Mouse (Mus musculus): ENCODE measurements around the gene Chrnd.

Chrnd gene

DNA sequence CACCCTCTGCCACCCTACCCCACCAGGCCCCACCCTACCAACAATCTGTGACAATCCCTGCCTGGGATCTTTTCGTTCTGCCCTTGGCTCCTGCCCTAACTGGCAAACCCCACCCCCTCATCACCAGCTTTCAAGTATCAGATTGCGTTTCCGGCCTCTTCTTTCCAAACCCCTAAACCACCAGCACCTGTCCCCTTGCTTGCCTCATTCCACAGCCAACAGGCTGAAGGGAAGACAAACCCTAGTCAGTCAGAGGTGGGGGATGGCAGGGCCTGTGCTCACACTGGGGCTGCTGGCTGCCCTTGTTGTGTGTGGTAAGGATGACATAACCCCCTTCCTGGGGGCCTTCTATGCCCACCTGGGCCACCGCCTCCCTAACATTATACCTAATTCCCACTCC, at the start of gene Chrnd:
TSS of gene Chrnd (plus strand) at position 179 of the 400 bp plus-strand sequence.
- DNase-seq (ENCODE audit: inconsistent age in 2 of 2, low spot score in 1 of 2), result no peak

GRCm38 (mm10) chr1:87141550-87141949, 48.9 kb upstream of the Chrnd start:
- no peak for DNase-seq (ENCODE audit: inconsistent age in 2 of 2, low spot score in 1 of 2)

GRCm38 (mm10) chr1:87142456-87142855, 48.0 kb upstream of the Chrnd start:
- DNase-seq (ENCODE audit: inconsistent age in 2 of 2, low spot score in 1 of 2), result peak; percentile 92 to 94

GRCm38 (mm10) chr1:87143141-87143540, 47.3 kb upstream of the Chrnd start:
- DNase-seq (ENCODE audit: inconsistent age in 2 of 2, low spot score in 1 of 2), result peak; percentile 80

DNA sequence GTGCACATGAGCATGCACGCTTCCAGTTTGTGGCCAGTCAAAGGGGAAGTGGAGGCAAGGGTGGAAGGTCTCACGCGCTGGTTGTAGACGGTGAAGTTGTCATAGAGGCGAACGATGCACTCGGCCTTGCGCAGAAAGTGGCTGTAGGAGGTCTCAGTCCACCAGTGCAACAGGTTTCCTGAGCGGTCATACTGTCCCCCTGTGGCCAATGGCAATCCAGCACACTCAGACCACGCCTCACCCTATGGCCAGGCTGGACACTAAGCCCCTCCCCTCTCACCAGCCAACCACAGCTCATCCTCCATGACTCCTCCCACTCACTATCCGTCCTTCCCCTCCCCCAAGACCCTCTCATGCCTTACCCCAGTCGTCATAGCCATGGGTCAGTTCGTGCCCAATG, 41.0 kb upstream of the Chrnd start:
- no peak for DNase-seq (ENCODE audit: inconsistent age in 2 of 2, low spot score in 1 of 2)

DNA sequence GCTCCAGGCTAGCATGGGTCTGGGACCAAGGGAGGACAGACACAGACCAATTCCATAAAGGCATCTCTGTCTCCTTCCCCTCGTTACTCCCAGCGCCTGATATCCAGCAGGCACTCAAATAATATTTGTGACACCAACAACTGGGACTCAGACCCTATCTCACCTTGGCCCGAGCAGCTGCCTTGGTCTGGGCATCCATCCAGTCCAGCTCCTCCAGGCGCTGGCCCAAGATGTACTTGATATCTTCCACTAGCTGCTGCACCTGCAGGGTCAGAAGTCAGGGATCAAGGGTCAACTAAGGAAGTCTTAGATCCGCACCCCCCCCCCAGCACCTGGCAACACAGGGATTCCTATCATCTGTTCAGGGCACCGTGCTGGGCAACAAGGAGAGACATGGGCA, 39.1 kb upstream of the Chrnd start:
- no peak for DNase-seq (ENCODE audit: inconsistent age in 2 of 2, low spot score in 1 of 2)

DNA sequence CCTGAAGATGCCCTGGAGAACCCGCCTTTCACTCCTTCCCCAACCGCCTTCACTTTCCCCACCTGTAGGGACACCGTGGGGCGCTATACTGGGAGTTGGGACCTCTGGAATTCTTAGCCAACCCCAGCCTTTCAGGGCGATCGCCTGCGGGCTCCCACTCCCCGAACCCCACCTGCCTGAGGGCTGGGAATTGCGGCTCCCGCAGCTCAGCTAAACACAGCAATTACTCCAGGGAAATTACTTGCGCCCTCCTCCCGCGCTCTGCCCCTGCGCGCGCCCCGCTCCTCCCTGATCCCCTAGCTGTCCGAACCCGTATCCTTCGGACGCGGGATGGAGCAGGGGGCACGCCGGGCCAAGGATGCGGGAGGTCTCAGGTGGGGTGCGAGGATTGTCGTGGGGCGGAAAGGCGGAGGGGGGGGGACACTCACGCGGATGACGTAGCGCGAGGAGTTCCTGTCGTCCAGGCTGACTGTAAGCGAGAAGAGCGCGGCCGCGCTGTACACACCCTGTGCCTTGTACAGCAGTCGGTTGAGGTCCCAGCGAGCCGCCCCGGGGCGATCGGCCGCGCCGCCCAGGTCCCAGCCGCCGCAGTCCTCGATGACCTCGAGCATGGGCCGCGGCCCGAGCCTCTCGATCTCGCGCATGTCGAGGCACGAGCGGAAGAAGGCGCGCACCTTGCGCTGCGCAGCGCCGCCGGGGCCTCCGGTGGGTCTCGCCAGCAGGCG, 36.5 kb upstream of the Chrnd start:
- DNase-seq (ENCODE audit: inconsistent age in 2 of 2, low spot score in 1 of 2), result no peak

DNA sequence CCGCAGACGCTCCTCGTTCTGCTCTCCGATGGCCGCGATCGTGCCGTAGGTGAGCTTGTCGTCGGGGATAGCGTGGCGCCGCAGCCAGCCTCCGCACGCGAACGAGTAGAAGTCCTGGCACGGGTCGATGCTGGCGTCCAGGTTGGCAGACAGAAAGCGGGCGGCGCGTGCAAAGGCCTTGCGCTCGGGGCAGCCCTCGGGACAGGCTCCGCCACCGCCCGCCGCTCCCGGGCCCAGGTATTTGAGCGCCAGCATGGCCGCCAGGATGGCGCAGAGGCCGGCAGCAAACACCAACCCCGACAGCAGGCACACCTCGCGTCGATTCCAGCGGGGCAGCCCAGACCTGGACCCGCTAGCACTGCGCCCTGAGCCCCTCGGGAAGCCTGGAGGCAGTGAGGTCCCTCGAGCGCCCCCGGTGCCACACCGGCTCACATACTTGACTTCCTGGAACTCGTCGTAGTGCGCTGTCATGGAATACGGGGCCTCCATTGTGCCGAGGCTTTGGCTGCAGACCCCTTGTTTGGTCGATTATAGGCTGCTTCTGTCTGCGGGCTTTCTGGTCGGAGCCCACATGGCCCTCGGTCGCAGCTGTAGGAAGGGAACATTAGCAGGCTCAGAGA, 35.8 kb upstream of the Chrnd start:
- DNase-seq (ENCODE audit: inconsistent age in 2 of 2, low spot score in 1 of 2), result no peak

- no peak for DNase-seq (ENCODE audit: inconsistent age in 2 of 2, low spot score in 1 of 2)
Observed at GRCm38 (mm10) chr1:87155531-87156198, 34.7 kb upstream of the Chrnd start.

DNA sequence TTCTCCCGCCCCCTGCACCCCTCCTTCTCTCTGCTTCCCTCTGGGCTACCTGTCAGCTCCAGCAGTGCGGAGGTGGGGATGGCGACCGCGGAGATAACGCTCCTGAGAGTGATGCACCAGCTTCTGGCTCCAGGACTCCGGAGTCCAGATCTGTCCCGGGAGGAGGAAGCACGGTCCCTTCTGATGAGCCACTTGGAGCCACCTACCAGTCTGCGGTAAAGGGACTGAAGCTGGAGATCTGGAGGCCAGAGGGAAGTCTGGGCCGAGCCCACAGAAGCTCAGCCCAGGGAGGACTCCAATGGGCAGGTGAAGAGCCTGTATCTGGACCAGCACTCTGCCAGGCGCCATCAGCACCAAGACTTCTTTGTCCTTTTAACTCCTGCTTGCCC, 34.2 kb upstream of the Chrnd start, which contains the start of gene Ecel1:
TSS of gene Ecel1 (minus strand) at position 323 of the 389 bp plus-strand sequence.
- DNase-seq (ENCODE audit: inconsistent age in 2 of 2, low spot score in 1 of 2), result no peak

- DNase-seq (ENCODE audit: inconsistent age in 2 of 2, low spot score in 1 of 2), result peak; percentile 48 to 78
Observed at GRCm38 (mm10) chr1:87159396-87159795, 31.0 kb upstream of the Chrnd start.

GRCm38 (mm10) chr1:87164164-87164795, 26.1 kb upstream of the Chrnd start:
- no peak for DNase-seq (ENCODE audit: inconsistent age in 2 of 2, low spot score in 1 of 2)

GRCm38 (mm10) chr1:87164796-87165184, 25.6 kb upstream of the Chrnd start:
- DNase-seq (ENCODE audit: inconsistent age in 2 of 2, low spot score in 1 of 2), result no peak

GRCm38 (mm10) chr1:87170458-87170857, 19.9 kb upstream of the Chrnd start:
- no peak for DNase-seq (ENCODE audit: inconsistent age in 2 of 2, low spot score in 1 of 2)

GRCm38 (mm10) chr1:87171312-87171711, 19.1 kb upstream of the Chrnd start:
- no peak for DNase-seq (ENCODE audit: inconsistent age in 2 of 2, low spot score in 1 of 2)

DNA sequence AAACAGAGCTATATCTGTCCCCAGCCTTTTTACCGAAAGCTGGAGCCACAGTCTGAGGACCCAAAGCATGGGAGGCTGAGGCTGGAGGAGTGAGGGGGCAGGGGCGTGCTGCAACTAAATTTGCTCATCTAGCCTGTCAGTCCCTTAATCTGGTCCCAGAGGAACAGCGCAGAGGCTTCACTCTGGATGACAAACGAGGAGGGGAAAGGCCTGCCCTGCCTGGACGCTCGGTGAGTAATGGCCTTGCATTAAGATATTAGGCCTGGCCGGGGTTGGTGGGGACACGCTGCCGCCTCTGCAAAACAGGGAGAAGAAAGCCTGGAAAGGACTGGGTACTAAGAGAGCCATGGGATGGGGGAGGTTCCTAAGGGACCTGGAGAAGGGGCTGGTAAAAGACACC, 18.1 kb upstream of the Chrnd start:
- DNase-seq (ENCODE audit: inconsistent age in 2 of 2, low spot score in 1 of 2), result peak; percentile 52 to 75

- peak; percentile 75 to 89 for DNase-seq (ENCODE audit: inconsistent age in 2 of 2, low spot score in 1 of 2)
Observed at GRCm38 (mm10) chr1:87174006-87174955, 16.1 kb upstream of the Chrnd start.

DNA sequence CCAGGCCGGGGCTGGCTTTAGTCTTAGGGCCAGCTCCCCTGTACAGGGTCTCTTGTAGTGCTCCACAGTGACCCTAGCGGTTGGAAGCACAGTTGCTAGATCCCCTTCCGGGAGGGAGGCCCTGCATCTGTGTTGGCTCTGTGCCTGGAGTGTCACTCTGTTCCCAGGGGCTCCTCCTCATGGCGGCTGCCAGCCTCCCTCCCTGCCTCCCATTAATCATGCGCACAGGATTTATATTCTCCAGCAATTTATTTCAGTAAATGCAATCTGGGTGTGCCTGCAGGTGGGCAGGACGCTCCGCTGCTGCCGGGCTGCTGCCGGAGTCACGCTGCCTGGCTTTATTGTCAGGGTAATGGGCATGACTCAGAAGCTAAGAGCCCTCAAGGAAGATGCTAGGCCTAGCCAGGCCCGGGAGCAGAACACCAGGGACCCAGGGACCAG, 14.5 kb upstream of the Chrnd start:
- DNase-seq (ENCODE audit: inconsistent age in 2 of 2, low spot score in 1 of 2), result peak; percentile 52 to 71

- DNase-seq (ENCODE audit: inconsistent age in 2 of 2, low spot score in 1 of 2), result peak; percentile 85 to 86
Observed at GRCm38 (mm10) chr1:87180896-87181295, 9.5 kb upstream of the Chrnd start.

- no peak for DNase-seq (ENCODE audit: inconsistent age in 2 of 2, low spot score in 1 of 2)
Observed at GRCm38 (mm10) chr1:87183013-87183412, 7.4 kb upstream of the Chrnd start, which contains the start of gene Prss56. TSS of gene Prss56 (plus strand) at chr1:87183313.

Data from adrenal gland, adult (tissue).